Mouse (Mus musculus) large intestine, adult 2 months (tissue): ENCODE data around the gene Dpagt1. TPM values are rescaled to one million over a fixed set of nuclear protein-coding genes. Genes with fewer than 3 reads are reported as not detected.
"Not testable (repeated sequence)": the region's sequence is repeated elsewhere in the genome, so short reads cannot be mapped to it uniquely, and the experiment has no call there.

Experiments used
- DNase-seq: peaks from one replicate; pipeline ENCODE4 v3.0.0-alpha.2; 2012; ENCODE audit warnings: low read depth, low spot score
- WGBS: fragments of 180-500 bp; shearing (Covaris S2); methylation state at CpG from one replicate; pipeline ENCODE4 v1.1.7; 2018; 5-methylcytosine and 5-hydroxymethylcytosine counted together
- polyA plus RNA-seq: library from polyadenylated mRNA; depleted of rRNA; stranded (reverse); fragments of >200 nt; gene quantifications from 2 replicates; pipeline ENCODE4 v1.2.3, GENCODE M21; 2012

Dpagt1 gene
- polyA plus RNA-seq, 1 experiment = 79.3 TPM

GRCm38 (mm10) chr9:44336093-44336406 is 10.2 kb downstream of the Dpagt1 start:
- DNase-seq = no peak
- 5% methylated on average over 5 of the region's 5 CpGs for WGBS

GRCm38 (mm10) chr9:44336513-44336912 is 10.7 kb downstream of the Dpagt1 start:
- DNase-seq = not testable (repeated sequence)
- WGBS = 35% methylated on average over 4 of the region's 4 CpGs

- DNase-seq = no peak
- 65% methylated on average over 3 of the region's 3 CpGs for WGBS
Observed at GRCm38 (mm10) chr9:44336964-44337363, 11.1 kb downstream of the Dpagt1 start.

- WGBS = 68% methylated on average over 9 of the region's 9 CpGs
Observed at GRCm38 (mm10) chr9:44337436-44338169, 11.8 kb downstream of the Dpagt1 start.

GRCm38 (mm10) chr9:44338574-44338973 is 12.8 kb downstream of the Dpagt1 start:
- WGBS = 82% methylated on average over 5 of the region's 5 CpGs
- DNase-seq = no peak

More at GRCm38 (mm10) chr9:44337436-44338169, 11.8 kb downstream of the Dpagt1 start:
- DNase-seq = no peak

GRCm38 (mm10) chr9:44341487-44341886 is 15.7 kb downstream of the Dpagt1 start:
- 90% methylated on average over 5 of the region's 5 CpGs for WGBS
- no peak for DNase-seq

- DNase-seq = no peak
- WGBS = 69% methylated on average over 3 of the region's 3 CpGs
Observed at GRCm38 (mm10) chr9:44342173-44342572, 16.4 kb downstream of the Dpagt1 start.

GRCm38 (mm10) chr9:44342605-44343004 is 16.8 kb downstream of the Dpagt1 start:
- 52% methylated on average over 1 of the region's 1 CpGs for WGBS
- DNase-seq = no peak

- 4% methylated on average over 6 of the region's 6 CpGs for WGBS
Observed at GRCm38 (mm10) chr9:44343290-44343689, 17.5 kb downstream of the Dpagt1 start.

GRCm38 (mm10) chr9:44343781-44344421 is 18.1 kb downstream of the Dpagt1 start, which contains the start of gene Hmbs:
TSS of gene Hmbs (minus strand) at chr9:44344228.
- under 1% methylated on average over 39 of the region's 39 CpGs for WGBS
- DNase-seq = no peak

More at GRCm38 (mm10) chr9:44343290-44343689, 17.5 kb downstream of the Dpagt1 start:
- DNase-seq = no peak

- DNase-seq = no peak
- WGBS = 87% methylated on average over 6 of the region's 6 CpGs
Observed at GRCm38 (mm10) chr9:44345570-44346433, 20.0 kb downstream of the Dpagt1 start.

GRCm38 (mm10) chr9:44347166-44347565 is 21.3 kb downstream of the Dpagt1 start:
- 84% methylated on average over 9 of the region's 9 CpGs for WGBS
- DNase-seq = no peak

- no peak for DNase-seq
- 74% methylated on average over 4 of the region's 4 CpGs for WGBS
Observed at GRCm38 (mm10) chr9:44347621-44348020, 21.8 kb downstream of the Dpagt1 start.

GRCm38 (mm10) chr9:44348546-44348945 is 22.7 kb downstream of the Dpagt1 start:
- DNase-seq = no peak
- WGBS = 97% methylated on average over 4 of the region's 4 CpGs

GRCm38 (mm10) chr9:44351396-44351795 is 25.6 kb downstream of the Dpagt1 start:
- 93% methylated on average over 4 of the region's 4 CpGs for WGBS
- no peak for DNase-seq

GRCm38 (mm10) chr9:44352337-44352736 is 26.5 kb downstream of the Dpagt1 start:
- DNase-seq = no peak

GRCm38 (mm10) chr9:44353142-44353541 is 27.3 kb downstream of the Dpagt1 start:
- 86% methylated on average over 6 of the region's 6 CpGs for WGBS
- no peak for DNase-seq

More at GRCm38 (mm10) chr9:44352337-44352736, 26.5 kb downstream of the Dpagt1 start:
- WGBS = 81% methylated on average over 10 of the region's 10 CpGs

- no peak for DNase-seq
- 64% methylated on average over 4 of the region's 4 CpGs for WGBS
Observed at GRCm38 (mm10) chr9:44357207-44357606, 31.4 kb downstream of the Dpagt1 start.

- under 1% methylated on average over 44 of the region's 44 CpGs for WGBS
Observed at GRCm38 (mm10) chr9:44361190-44361917, 35.5 kb downstream of the Dpagt1 start, which contains the start of gene Vps11. TSS of gene Vps11 (minus strand) at chr9:44361670.

More at GRCm38 (mm10) chr9:44361190-44361917, 35.5 kb downstream of the Dpagt1 start, which contains the start of gene Vps11:
- peak; percentile 81 for DNase-seq
